Mouse (Mus musculus) heart, postnatal 0 days (tissue): ENCODE data around the gene Ciz1.
A peak's percentile ranks its signal among the peaks of the same experiment; 100 is the strongest.

Experiments
- CTCF ChIP-seq: IDR thresholded peaks from 2 replicates; pipeline ENCODE4 v1.5.1; 2016; ENCODE audit warnings: antibody characterized with exemption, control low read depth, low read depth
- EP300 ChIP-seq: IDR thresholded peaks from 2 replicates; pipeline ENCODE4 v1.6.1; 2016; ENCODE audit warnings: antibody characterized with exemption, low read depth

- TF ChIP-seq EP300, result 0 out of 2 replicates have a peak, but pooled peaks have one; percentile 47
- TF ChIP-seq CTCF, result peak; percentile 77
These were observed 10.8 kb downstream of the Ciz1 start for GRCm38 (mm10) chr2:32362817-32363340.
